Mouse (Mus musculus) heart, embryonic 11.5 days (tissue): ENCODE measurements around the gene Ar. TPM values are rescaled to one million over a fixed set of nuclear protein-coding genes. Genes with fewer than 3 reads are reported as not detected.

Experiments
- ATAC-seq: fragments of 200-750 bp; cut with Nextera tagmentation; replicated peaks from 2 replicates; pipeline ENCODE4 v1.8.0; 2017; ENCODE audit warnings: moderate library complexity; ENCODE audit not compliant: insufficient number of reproducible peaks, low FRiP score, low TSS enrichment
- H3K27ac ChIP-seq: fragments of 300-500 bp; sonication (generic); 2 replicates; pipeline ENCODE4 v1.5.1; 2014; ENCODE audit warnings: mild to moderate bottlenecking, low read depth, low read length
- H3K27me3 ChIP-seq: fragments of 300-500 bp; sonication (generic); 2 replicates; pipeline ENCODE4 v1.6.1; 2014; ENCODE audit warnings: mild to moderate bottlenecking, low read length, mixed read lengths; ENCODE audit not compliant: control insufficient read depth, insufficient read depth
- H3K36me3 ChIP-seq: fragments of 300-500 bp; sonication (generic); 2 replicates; pipeline ENCODE4 v1.6.1; 2014; ENCODE audit warnings: mild to moderate bottlenecking, low read length, moderate library complexity, mixed read lengths; ENCODE audit not compliant: control insufficient read depth, insufficient read depth
- H3K4me1 ChIP-seq: fragments of 300-500 bp; sonication (generic); 2 replicates; pipeline ENCODE4 v1.6.1; 2014; ENCODE audit warnings: low read length; ENCODE audit not compliant: control insufficient read depth, insufficient read depth
- H3K4me2 ChIP-seq: fragments of 300-500 bp; sonication (generic); 2 replicates; pipeline ENCODE4 v1.6.1; 2014; ENCODE audit warnings: mild to moderate bottlenecking, moderate library complexity
- H3K4me3 ChIP-seq: fragments of 300-500 bp; sonication (generic); 2 replicates; pipeline ENCODE4 v1.5.1; 2014; ENCODE audit warnings: low read depth, low read length
- H3K9ac ChIP-seq: fragments of 300-500 bp; sonication (generic); 2 replicates; pipeline ENCODE4 v1.6.1; 2014; ENCODE audit warnings: mild to moderate bottlenecking, low read depth, low read length, moderate library complexity
- H3K9me3 ChIP-seq: fragments of 300-500 bp; sonication (generic); replicated peaks from 2 replicates; pipeline ENCODE4 v1.6.1; 2016; ENCODE audit warnings: low read length; ENCODE audit not compliant: control insufficient read depth
- WGBS: fragments of 180-500 bp; shearing (Covaris S2); extraction: QIAGEN DNeasy Blood & Tissue Kit; methylation state at CpG from one replicate; pipeline ENCODE4 v1.1.7; 2014; ENCODE audit not compliant: insufficient replicate concordance; 5-methylcytosine and 5-hydroxymethylcytosine counted together
- polyA plus RNA-seq: library from polyadenylated mRNA; unstranded; fragments of >200 nt; fragmentation: Nextera tagmentation; extraction: Ambion mirVana; gene quantifications from 2 replicates; pipeline ENCODE4 v1.2.1, GENCODE M21; 2014

Ar gene
- polyA plus RNA-seq = 0.03 and 0.04 TPM in 2 replicates

DNA sequence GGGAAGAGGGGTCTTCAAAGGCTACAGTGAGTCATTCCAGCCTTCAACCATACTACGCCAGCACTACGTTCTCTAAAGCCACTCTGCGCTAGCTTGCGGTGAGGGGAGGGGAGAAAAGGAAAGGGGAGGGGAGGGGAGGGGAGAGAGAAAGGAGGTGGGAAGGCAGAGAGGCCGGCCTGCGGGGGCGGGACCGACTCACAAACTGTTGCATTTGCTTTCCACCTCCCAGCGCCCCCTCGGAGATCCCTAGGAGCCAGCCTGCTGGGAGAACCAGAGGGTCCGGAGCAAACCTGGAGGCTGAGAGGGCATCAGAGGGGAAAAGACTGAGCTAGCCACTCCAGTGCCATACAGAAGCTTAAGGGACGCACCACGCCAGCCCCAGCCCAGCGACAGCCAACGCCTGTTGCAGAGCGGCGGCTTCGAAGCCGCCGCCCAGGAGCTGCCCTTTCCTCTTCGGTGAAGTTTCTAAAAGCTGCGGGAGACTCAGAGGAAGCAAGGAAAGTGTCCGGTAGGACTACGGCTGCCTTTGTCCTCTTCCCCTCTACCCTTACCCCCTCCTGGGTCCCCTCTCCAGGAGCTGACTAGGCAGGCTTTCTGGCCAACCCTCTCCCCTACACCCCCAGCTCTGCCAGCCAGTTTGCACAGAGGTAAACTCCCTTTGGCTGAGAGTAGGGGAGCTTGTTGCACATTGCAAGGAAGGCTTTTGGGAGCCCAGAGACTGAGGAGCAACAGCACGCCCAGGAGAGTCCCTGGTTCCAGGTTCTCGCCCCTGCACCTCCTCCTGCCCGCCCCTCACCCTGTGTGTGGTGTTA is at the start of gene Ar:
Gene Ar (plus strand): TSS at position 239 of the 812 bp plus-strand sequence.
- Histone ChIP-seq H3K4me1 (no peaks in the 10 kb centered on the region), H3K4me2 (peak within 1 kb of the TSS; percentile 67), H3K4me3 (peak within 1 kb of the TSS; percentile 39), H3K36me3 (no peaks in the 10 kb centered on the region), H3K9me3 (no peaks in the 10 kb centered on the region), H3K9ac (no peak within 1 kb of the TSS), H3K27ac (no peak within 1 kb of the TSS), H3K27me3 (peaks cover 35% of the 10 kb centered on the region)
- no peak; the same call in 1 of the 2 replicates for ATAC-seq
- 15% methylated on average over 27 of the region's 27 CpGs for WGBS

DNA sequence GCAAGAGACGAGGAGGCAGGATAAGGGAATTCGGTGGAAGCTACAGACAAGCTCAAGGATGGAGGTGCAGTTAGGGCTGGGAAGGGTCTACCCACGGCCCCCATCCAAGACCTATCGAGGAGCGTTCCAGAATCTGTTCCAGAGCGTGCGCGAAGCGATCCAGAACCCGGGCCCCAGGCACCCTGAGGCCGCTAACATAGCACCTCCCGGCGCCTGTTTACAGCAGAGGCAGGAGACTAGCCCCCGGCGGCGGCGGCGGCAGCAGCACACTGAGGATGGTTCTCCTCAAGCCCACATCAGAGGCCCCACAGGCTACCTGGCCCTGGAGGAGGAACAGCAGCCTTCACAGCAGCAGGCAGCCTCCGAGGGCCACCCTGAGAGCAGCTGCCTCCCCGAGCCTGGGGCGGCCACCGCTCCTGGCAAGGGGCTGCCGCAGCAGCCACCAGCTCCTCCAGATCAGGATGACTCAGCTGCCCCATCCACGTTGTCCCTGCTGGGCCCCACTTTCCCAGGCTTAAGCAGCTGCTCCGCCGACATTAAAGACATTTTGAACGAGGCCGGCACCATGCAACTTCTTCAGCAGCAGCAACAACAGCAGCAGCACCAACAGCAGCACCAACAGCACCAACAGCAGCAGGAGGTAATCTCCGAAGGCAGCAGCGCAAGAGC is 1.3 kb downstream of the Ar start:
- no peak overlapping the region for H3K9ac ChIP-seq

GRCm38 (mm10) chrX:98150393-98151119 is 2.0 kb downstream of the Ar start:
- Histone ChIP-seq H3K27ac (no peak overlapping the region), H3K4me3 (peak overlapping the region; percentile 39), H3K4me2 (peak overlapping the region; percentile 67), H3K4me1 (no peaks in the 10 kb centered on the region), H3K36me3 (no peaks in the 10 kb centered on the region), H3K9me3 (no peaks in the 10 kb centered on the region), H3K27me3 (peaks cover 35% of the 10 kb centered on the region), H3K9ac (no peak overlapping the region)
- ATAC-seq = no peak
- WGBS = 22% methylated on average over 27 of the region's 33 CpGs

More for the DNA sequence above, 1.3 kb downstream of the Ar start:
- peaks cover 35% of the 10 kb centered on the region for H3K27me3 ChIP-seq
- no peaks in the 10 kb centered on the region for H3K4me1 ChIP-seq
- peak overlapping the region; percentile 39 for H3K4me3 ChIP-seq
- no peaks in the 10 kb centered on the region for H3K36me3 ChIP-seq
- H3K4me2 ChIP-seq = peak overlapping the region; percentile 67
- H3K27ac ChIP-seq = no peak overlapping the region
- no peaks in the 10 kb centered on the region for H3K9me3 ChIP-seq
- no peak for ATAC-seq
- 27% methylated on average over 24 of the region's 30 CpGs for WGBS

- Histone ChIP-seq H3K4me3 (no peak overlapping the region), H3K4me1 (no peaks in the 10 kb centered on the region), H3K9me3 (no peaks in the 10 kb centered on the region), H3K9ac (no peak overlapping the region), H3K4me2 (no peak overlapping the region), H3K27ac (no peak overlapping the region), H3K27me3 (no peaks in the 10 kb centered on the region), H3K36me3 (no peaks in the 10 kb centered on the region)
- ATAC-seq = no peak
Measured at GRCm38 (mm10) chrX:98189759-98190158, 41.2 kb downstream of the Ar start.

DNA sequence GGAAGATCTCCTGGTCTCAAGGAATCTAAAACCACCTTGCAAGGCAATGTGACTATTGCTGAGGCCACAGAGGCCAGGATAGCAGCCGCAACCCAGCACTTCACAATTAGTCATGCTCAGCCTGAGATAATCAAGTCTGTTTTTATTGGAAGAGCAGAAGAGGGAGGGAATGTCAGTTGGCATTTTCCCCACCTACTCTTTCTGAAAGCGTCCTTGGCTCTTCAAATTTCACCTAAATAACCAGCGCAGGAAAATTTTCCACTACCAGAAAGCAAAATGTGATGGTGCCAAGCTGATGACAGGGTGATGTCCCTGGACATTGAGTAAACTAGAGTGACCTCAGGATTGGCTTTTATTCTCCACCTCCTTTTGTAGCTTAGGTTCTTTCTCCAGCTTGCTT is 57.2 kb downstream of the Ar start:
- Histone ChIP-seq H3K36me3 (no peaks in the 10 kb centered on the region), H3K4me3 (no peak overlapping the region), H3K27me3 (no peaks in the 10 kb centered on the region), H3K4me1 (no peaks in the 10 kb centered on the region), H3K4me2 (no peak overlapping the region), H3K9ac (no peak overlapping the region), H3K9me3 (no peaks in the 10 kb centered on the region), H3K27ac (no peak overlapping the region)
- 44% methylated on average over 3 of the region's 3 CpGs for WGBS
- ATAC-seq = no peak

DNA sequence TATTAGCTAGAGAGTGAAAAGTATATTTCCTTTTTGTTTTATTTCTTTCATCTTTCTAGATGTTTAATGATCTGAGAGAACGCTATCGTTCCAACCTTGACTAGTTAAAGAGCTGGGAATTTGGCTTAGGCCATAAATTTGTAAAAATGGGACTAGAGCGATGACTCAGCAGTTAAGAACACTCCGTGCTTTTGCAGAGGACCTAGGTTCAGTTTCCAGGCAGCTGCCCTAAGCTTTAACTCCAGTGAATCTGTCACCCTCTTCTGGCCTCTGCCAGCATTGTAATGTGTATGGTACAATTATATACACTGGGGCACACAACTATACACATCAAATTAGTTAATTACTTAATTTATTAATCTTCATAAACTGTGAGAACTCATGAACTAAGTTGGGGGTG is 58.6 kb downstream of the Ar start:
- H3K4me1 ChIP-seq = no peaks in the 10 kb centered on the region
- no peaks in the 10 kb centered on the region for H3K27me3 ChIP-seq
- no peak overlapping the region for H3K27ac ChIP-seq
- 71% methylated on average over 4 of the region's 4 CpGs for WGBS
- H3K4me3 ChIP-seq = no peak overlapping the region
- ATAC-seq = no peak
- no peaks in the 10 kb centered on the region for H3K9me3 ChIP-seq
- no peaks in the 10 kb centered on the region for H3K36me3 ChIP-seq
- H3K9ac ChIP-seq = no peak overlapping the region
- no peak overlapping the region for H3K4me2 ChIP-seq

- Histone ChIP-seq H3K4me3 (no peak overlapping the region), H3K27ac (no peak overlapping the region), H3K4me2 (no peak overlapping the region), H3K9ac (no peak overlapping the region), H3K36me3 (no peaks in the 10 kb centered on the region), H3K4me1 (no peaks in the 10 kb centered on the region), H3K9me3 (no peaks in the 10 kb centered on the region), H3K27me3 (no peaks in the 10 kb centered on the region)
- WGBS = 71% methylated on average over 1 of the region's 1 CpGs
- no peak for ATAC-seq
Measured at GRCm38 (mm10) chrX:98216103-98216502, 67.5 kb downstream of the Ar start.

- H3K27ac ChIP-seq = no peak overlapping the region
- 86% methylated on average over 4 of the region's 4 CpGs for WGBS
- ATAC-seq = no peak
Measured at GRCm38 (mm10) chrX:98239011-98239410, 90.4 kb downstream of the Ar start.

More at GRCm38 (mm10) chrX:98239011-98239410, 90.4 kb downstream of the Ar start:
- H3K36me3 ChIP-seq = no peaks in the 10 kb centered on the region
- H3K27me3 ChIP-seq = no peaks in the 10 kb centered on the region
- H3K4me3 ChIP-seq = no peak overlapping the region
- no peak overlapping the region for H3K9ac ChIP-seq
- H3K4me2 ChIP-seq = no peak overlapping the region
- no peaks in the 10 kb centered on the region for H3K4me1 ChIP-seq
- H3K9me3 ChIP-seq = no peaks in the 10 kb centered on the region
